Mouse (Mus musculus): ENCODE data around the gene Aip.

- no peak for TF ChIP-seq POLR2A (IDR thresholded peaks at IDR 0.05; ENCODE audit: low read depth, low read length)
- TF ChIP-seq CTCF (IDR thresholded peaks at IDR 0.05; ENCODE audit: extremely low read depth, insufficient read length, insufficient replicate concordance, low read depth, low read length), result no peak
Observed at GRCm38 (mm10) chr19:4151488-4151860, 25.8 kb upstream of the Aip start.
